Mouse (Mus musculus): ENCODE data around the gene Lsm11. TPM values are rescaled to one million over a fixed set of nuclear protein-coding genes. Genes with fewer than 3 reads are reported as not detected.

Gene Lsm11
- polyA plus RNA-seq (2017; shearing (Covaris generic)): 1 to 10 TPM; 1.6 to 2.4 TPM

DNA sequence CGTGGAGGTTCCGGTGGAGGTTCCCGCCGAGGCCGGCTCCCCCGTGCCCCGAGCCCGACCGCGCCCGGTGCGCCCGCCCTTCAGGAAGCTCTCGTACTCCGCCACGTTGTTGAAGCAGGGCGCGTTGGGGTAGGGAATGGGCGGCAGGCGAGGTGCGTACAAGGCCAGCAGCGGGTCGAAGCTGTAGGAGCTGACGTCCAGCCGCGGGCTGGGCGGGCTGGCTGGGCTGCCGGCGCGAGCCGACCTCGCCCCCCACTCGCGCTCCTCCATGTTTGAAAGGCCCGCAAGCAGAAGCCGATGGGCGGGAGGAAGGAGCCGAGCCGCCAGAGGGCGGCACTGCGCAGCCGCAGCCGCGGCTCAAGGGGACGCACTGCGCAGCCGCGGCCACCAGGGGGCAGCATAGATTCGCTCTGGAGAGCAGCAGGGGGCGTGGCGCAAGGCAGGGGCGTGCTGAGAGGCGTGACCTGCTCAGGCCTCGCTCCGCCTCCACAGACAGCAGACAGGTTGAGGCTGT lies at the start of gene Lsm11:
TSS of gene Lsm11 (minus strand) at position 293 of the 514 bp plus-strand sequence.
- ATAC-seq: peak; percentile 92

GRCm38 (mm10) chr11:45992087-45992486 lies 47.4 kb upstream of the Lsm11 start:
- ATAC-seq: no peak

- ATAC-seq: no peak
Measured at GRCm38 (mm10) chr11:45991604-45992003, 46.9 kb upstream of the Lsm11 start.

- no peak for ATAC-seq
Measured at GRCm38 (mm10) chr11:45980893-45981253, 36.1 kb upstream of the Lsm11 start.

DNA sequence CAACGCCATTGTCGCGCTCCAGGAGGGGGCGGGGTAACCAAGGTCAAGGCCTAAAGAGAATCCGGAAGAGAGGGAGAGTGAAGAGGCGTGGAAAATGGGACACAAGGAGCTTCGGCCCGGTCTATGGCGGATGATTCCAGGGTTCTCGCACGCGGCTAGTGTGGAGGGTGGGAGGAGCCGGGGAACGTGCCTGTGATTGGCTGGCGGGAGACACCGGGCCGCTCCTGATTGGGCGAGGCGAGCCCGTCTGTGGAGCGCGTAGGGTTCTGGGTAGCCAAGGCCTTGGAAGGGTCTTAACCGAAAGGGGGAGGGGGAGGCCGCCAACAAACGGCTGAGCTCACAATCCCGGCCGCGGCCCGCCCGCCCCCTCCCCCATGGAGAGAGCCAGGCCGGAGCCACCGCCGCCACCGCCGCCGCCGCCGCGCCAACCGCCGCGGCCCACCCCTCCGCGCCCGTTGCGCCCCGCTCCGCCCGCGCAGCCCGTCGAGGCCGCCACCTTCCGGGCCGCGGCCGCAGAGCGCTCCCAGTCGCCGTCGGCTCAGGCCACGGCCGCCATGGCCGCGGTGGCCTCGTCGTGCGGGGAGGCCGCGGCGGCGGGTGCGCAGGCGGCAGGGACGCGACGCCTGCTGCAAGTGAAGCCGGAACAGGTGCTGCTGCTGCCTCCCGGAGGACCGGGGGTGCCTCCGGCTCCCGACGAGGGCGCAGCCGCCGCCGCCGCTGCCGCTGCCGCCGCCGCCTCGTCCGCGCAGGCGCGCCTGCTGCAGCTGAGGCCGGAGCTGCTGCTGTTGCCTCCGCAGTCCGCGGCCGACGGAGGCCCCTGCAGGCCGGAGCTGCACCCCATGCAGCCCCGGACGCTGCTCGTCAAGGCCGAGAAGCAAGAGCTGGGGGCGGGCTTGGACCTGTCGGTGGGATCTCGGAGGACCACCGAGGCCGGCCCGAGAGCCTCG lies 35.5 kb upstream of the Lsm11 start, which contains the start of gene Sox30:
TSS of gene Sox30 (plus strand) at position 365 of the 947 bp plus-strand sequence.
- peak; percentile 57 for ATAC-seq

DNA sequence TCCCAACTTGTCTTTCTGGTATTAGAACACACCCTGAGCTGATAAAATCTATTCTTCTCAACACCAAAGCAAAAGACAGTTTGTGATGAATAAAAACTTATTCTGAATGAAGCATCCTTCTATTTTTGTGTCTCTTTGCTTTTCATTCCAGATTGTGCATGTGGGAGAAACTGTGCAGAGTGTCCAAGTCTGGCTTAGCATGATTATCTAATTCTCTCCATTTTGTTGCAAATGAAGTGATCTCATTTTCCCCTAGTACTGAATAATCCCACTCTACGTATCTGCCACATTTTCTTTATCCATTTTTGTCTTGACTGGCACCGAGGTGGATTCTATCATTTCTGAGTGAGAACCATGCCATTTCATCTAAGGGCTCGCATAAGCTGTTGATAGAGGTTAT lies 31.3 kb upstream of the Lsm11 start:
- ATAC-seq: no peak

DNA sequence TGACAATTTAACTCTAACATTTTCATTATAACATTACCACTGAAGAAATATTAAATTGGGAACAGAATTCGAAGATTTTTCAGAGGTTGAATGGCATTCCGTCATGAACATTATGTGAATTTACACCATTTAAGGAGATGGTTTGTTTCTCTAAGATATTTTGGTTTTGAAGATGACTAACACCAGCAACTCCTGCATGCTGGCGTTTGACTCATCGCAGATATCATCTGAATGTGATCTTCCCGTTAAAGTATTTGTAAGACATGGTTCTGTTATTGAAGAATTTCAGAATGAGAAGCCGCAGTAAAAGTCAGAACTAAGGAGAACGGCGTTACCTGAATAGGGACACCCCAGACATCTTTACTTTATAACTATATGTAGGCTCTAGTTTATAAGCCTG lies 29.7 kb upstream of the Lsm11 start:
- no peak for ATAC-seq

GRCm38 (mm10) chr11:45973635-45974034 lies 28.9 kb upstream of the Lsm11 start:
- no peak for ATAC-seq

- ATAC-seq: no peak
Measured at GRCm38 (mm10) chr11:45968466-45968865, 23.7 kb upstream of the Lsm11 start.

DNA sequence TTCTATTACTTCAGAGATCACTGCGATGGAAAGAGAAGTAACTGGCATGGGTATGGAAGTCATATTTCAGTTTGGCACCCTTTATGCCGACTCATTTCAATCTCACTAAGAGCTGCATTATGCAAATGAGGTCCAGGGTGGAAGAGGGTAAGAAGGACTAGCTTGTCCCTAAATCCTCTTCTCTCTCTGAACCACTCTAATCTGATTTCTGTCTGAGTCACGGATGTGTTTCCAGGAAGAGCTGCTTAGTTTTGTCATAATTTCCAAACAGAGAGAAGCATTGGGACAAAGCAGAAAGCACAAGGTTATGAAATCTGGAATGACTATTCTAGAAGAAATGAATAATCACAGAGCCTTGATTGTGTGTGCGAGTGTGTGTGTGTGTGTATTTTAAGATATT lies 22.2 kb upstream of the Lsm11 start:
- ATAC-seq: no peak

- ATAC-seq: no peak
Measured at GRCm38 (mm10) chr11:45960003-45960402, 15.3 kb upstream of the Lsm11 start.

- no peak for ATAC-seq
Measured at GRCm38 (mm10) chr11:45959598-45959997, 14.9 kb upstream of the Lsm11 start.

GRCm38 (mm10) chr11:45955127-45955627 lies 10.4 kb upstream of the Lsm11 start, which contains the start of gene Thg1l:
Gene Thg1l (minus strand): TSS chr11:45955494.
- ATAC-seq: peak; percentile 96

GRCm38 (mm10) chr11:45947491-45947890 lies 2.8 kb upstream of the Lsm11 start:
- ATAC-seq: no peak

GRCm38 (mm10) chr11:45946796-45947195 lies 2.1 kb upstream of the Lsm11 start:
- no peak for ATAC-seq

DNA sequence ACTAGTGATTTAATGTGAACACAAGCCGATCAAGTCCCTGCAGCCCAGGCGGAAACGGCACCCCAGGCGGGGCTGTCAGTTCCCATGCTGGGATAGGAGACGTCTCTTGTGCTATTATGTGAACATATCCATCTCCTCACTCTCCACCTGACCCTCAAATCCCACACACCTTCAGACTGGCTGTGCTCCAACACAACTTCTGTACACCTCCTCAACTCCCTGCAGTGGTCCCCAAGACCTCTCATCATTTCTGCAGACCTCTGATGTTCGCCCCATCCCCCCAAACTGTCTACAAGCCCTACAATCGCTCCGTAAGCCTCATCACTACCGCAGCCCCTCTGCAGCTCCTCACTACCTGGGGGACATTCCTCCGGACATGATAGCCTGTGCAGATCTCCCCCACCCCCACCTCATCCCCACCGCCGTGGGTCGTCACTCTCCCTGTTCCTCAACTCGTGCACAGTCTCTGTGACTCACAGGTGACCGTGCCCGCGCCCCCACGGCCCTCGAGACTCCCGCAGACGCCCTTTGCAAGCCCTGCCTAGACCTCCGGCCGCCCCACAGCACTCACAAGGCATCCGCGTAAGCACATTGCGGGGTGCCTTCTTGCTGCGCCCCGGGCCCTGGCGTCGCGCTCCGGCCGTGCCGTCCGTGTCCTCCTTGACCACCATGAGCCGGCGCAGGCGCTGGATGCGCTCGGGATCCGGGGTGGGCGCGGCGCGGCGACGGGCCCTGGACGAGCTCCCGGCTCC lies 668 bp downstream of the Lsm11 start:
- ATAC-seq: peak; percentile 22

- no peak for ATAC-seq
Measured at GRCm38 (mm10) chr11:45943108-45943705, 1.5 kb downstream of the Lsm11 start.

GRCm38 (mm10) chr11:45942281-45942680 lies 2.5 kb downstream of the Lsm11 start:
- ATAC-seq: no peak

DNA sequence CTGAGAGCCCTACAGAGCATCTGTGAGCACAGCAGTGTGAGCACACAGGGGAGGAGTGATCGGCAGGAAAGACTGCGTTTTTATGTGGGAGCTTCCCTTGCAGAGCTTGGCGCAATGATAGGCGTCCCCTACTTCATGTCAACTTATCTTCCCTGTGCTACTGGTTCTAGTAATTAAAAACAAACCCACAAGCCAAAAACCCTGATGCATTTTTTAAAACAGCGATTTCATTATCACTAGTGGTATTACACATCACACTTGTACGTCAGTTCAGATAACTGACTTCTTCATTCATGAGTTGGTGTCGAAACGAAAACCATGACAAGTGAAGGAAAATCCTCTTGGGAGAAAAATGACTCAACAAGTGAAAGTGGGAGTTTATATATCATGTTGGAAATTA lies 5.8 kb downstream of the Lsm11 start:
- ATAC-seq: no peak

DNA sequence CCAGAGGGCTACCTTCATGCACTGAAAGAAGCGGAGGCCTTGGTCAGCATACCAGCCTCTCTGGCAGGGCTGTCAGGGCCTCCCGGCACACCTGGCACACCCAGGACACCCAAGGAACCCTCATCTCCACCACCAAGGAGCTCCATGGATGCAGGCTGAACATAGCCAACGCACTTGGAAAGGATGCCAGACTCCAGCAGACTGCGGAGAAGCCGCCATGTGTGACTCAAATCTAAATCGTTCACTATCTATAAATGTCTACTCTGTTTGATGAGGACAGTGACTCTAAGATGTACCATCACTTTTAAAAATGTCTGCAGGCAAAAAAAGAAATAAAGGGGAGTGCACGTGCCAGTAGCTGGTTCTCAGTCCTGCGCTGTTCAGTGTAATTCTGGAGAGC lies 7.3 kb downstream of the Lsm11 start:
- ATAC-seq: no peak

- no peak for ATAC-seq
Measured at GRCm38 (mm10) chr11:45932771-45933170, 12.0 kb downstream of the Lsm11 start.

- no peak for ATAC-seq
Measured at GRCm38 (mm10) chr11:45929541-45929940, 15.2 kb downstream of the Lsm11 start.

DNA sequence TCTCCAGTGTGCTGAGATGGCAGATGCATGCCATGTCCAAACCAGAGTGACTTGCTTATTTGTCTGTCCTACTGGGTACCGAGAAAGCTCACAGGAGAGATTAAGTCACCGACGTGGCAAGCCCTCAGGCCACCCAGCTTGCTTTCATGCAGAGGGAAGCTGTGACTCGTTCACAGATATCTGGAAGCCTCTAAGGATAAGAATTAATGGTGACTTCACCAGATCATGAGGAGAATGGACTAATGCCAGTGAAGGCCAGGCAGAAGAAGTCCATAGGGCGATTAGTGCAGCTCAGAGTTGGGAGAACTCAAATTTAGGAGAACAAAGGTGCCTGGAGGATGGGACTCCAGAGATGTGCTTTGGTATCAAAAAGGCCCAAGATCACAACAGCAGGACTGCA lies 17.3 kb downstream of the Lsm11 start:
- no peak for ATAC-seq
